Mouse (Mus musculus) neural tube, embryonic 12.5 days (tissue): ENCODE data around the gene Acer1. TPM values are rescaled to one million over a fixed set of nuclear protein-coding genes. Genes with fewer than 3 reads are reported as not detected.

ENCODE experiments used
- ATAC-seq: fragments of 200-750 bp; cut with Nextera tagmentation; 2 replicates; pipeline ENCODE4 v1.8.0; 2017; ENCODE audit warnings: low read depth, mild to moderate bottlenecking, moderate TSS enrichment, moderate library complexity; ENCODE audit not compliant: low FRiP score
- H3K27ac ChIP-seq: fragments of 300-500 bp; sonication (generic); 2 replicates; pipeline ENCODE4 v1.5.1; 2016
- H3K27me3 ChIP-seq: fragments of 300-500 bp; sonication (generic); replicated peaks from 2 replicates; pipeline ENCODE4 v1.6.1; 2016; ENCODE audit warnings: mild to moderate bottlenecking
- H3K36me3 ChIP-seq: fragments of 300-500 bp; sonication (generic); 2 replicates; pipeline ENCODE4 v1.6.1; 2016; ENCODE audit warnings: mild to moderate bottlenecking
- H3K4me1 ChIP-seq: fragments of 300-500 bp; sonication (generic); 2 replicates; pipeline ENCODE4 v1.6.1; 2016
- H3K4me2 ChIP-seq: fragments of 300-500 bp; sonication (generic); replicated peaks from 2 replicates; pipeline ENCODE4 v1.6.1; 2016; ENCODE audit warnings: mild to moderate bottlenecking
- H3K4me3 ChIP-seq: fragments of 300-500 bp; sonication (generic); 2 replicates; pipeline ENCODE4 v1.5.1; 2016
- H3K9ac ChIP-seq: fragments of 300-500 bp; sonication (generic); 2 replicates; pipeline ENCODE4 v1.6.1; 2016; ENCODE audit warnings: mild to moderate bottlenecking
- H3K9me3 ChIP-seq: fragments of 300-500 bp; sonication (generic); 2 replicates; pipeline ENCODE4 v1.6.1; 2016; ENCODE audit warnings: mild to moderate bottlenecking
- WGBS: fragments of 180-500 bp; shearing (Covaris S2); methylation state at CpG from one replicate; pipeline ENCODE4 v1.1.7; 2016; 5-methylcytosine and 5-hydroxymethylcytosine counted together
- polyA plus RNA-seq: library from polyadenylated mRNA; unstranded; fragments of >200 nt; fragmentation: Nextera tagmentation; extraction: Ambion mirVana; gene quantifications from 2 replicates; pipeline ENCODE4 v1.2.1, GENCODE M21; 2016

The Acer1 gene
- polyA plus RNA-seq, 1 experiment from 2014 or later, result not detected

DNA sequence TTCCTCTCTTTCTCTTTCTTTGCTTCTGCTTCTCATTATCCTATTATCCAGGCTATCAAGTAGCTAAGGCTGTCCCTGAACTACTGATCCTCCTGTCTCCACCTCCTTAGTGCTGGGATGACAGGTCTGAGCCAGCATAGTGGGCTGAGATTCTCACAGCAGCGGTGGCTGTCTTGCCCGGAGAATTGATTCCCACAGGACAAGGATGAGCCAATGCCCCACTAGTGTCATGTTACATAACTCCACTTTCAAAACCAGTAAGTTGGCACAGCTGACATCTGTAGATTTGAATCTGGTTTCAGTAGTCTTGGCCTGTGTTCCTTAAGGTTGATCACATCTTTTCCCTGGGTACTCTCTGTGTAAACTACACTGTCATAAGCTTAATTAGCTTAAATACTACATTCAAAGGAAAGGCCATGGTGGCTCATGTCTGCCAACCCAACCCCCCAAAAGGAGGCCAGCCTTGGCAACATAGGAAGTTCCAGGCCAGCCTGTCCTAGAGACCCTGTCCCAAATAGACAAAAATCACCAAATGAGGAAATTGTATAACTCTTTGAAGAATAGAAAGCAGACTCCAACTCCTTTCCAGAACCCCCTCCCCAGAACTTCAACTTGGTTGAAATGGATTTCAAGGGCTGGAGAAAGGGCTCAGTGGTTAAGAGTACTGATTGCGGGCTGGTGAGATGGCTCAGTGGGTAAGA lies 4.3 kb upstream of the Acer1 start:
- no peak overlapping the region for H3K27ac ChIP-seq
- 85% methylated on average over 3 of the region's 3 CpGs for WGBS
- H3K4me2 ChIP-seq, result no peak overlapping the region

DNA sequence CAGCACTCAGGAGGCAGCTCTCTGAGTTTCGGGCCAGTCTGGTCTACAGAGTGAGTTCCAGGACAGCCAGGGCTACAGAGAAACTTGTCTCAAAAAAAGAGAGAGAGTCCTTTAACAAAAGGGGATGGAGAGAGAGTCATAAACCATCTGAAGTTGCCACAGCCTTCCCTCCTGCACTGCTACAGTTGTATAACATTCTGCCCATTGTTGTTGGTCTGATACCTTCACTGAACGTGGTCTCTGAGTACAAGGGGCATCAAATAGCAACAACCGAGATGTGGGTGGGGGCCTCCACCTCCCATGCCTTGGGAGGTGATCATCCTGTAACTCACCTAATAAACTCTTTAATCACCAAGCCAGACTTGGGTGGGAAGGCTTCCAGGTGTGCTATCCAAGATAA lies 3.7 kb upstream of the Acer1 start:
- H3K4me3 ChIP-seq, result no peak overlapping the region
- no peaks in the 10 kb centered on the region for H3K27me3 ChIP-seq

More for the DNA sequence above, 4.3 kb upstream of the Acer1 start:
- no peak overlapping the region for H3K9ac ChIP-seq
- H3K4me1 ChIP-seq, result peaks cover 6% of the 10 kb centered on the region
- ATAC-seq, result no peak
- H3K27me3 ChIP-seq, result no peaks in the 10 kb centered on the region
- H3K36me3 ChIP-seq, result no peaks in the 10 kb centered on the region
- no peaks in the 10 kb centered on the region for H3K9me3 ChIP-seq
- no peak overlapping the region for H3K4me3 ChIP-seq

DNA sequence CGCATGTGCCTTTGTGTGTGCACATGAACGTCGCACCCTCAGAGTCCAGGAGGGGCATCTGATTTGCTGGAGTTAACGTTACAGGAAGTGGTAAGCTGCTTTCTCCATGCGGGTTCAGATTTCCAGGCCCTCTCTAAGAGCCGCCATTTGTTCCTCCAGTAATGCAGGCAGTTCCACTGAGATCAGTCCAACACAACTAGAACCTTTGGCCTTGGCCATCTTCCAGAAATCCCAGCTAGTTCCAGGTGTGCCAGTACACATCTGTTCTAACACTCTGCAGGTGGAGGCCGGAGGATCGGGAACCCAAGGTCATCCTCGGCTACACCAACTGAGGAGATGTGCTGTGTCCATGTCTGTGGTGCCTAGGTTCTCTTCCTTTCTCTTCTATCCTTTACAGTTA lies 3.0 kb upstream of the Acer1 start:
- Histone ChIP-seq H3K36me3 (no peaks in the 10 kb centered on the region), H3K4me3 (no peak overlapping the region), H3K27ac (no peak overlapping the region), H3K9me3 (no peaks in the 10 kb centered on the region), H3K4me2 (no peak overlapping the region), H3K9ac (no peak overlapping the region), H3K27me3 (no peaks in the 10 kb centered on the region), H3K4me1 (no peaks in the 10 kb centered on the region)
- WGBS, result 86% methylated on average over 9 of the region's 9 CpGs
- no peak for ATAC-seq

More for the DNA sequence above, 3.7 kb upstream of the Acer1 start:
- ATAC-seq, result no peak
- no peak overlapping the region for H3K9ac ChIP-seq
- 0 out of 2 replicates have a peak, but pooled peaks cover under 1% of the 10 kb centered on the region for H3K4me1 ChIP-seq
- no peak overlapping the region for H3K27ac ChIP-seq
- WGBS, result 59% methylated on average over 3 of the region's 3 CpGs
- H3K4me2 ChIP-seq, result no peak overlapping the region
- no peaks in the 10 kb centered on the region for H3K36me3 ChIP-seq
- H3K9me3 ChIP-seq, result no peaks in the 10 kb centered on the region

DNA sequence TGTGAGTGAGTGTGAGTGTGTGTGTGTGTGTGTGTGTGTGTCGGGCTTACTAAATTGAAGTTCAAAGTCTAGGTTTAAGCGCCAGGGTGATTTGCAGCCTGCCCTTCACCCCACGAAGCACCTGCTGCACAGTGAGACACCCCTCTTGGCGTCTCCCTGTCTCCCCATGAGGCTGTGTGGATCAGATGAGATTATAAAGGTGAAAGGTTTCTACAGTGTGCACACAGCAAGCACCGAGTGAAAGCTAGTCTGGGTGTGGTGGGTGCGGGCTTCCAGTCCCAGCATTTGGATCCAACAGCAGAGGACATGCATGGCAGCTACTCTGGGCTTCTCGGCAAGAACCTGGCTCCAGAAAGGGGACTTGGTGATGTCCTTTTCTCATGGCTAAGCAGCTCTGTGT lies 877 bp downstream of the Acer1 start:
- Histone ChIP-seq H3K4me3 (no peak overlapping the region), H3K9me3 (no peaks in the 10 kb centered on the region), H3K27me3 (no peaks in the 10 kb centered on the region), H3K36me3 (no peaks in the 10 kb centered on the region), H3K4me2 (no peak overlapping the region), H3K9ac (no peak overlapping the region), H3K4me1 (no peaks in the 10 kb centered on the region), H3K27ac (no peak overlapping the region)
- ATAC-seq, result no peak
- WGBS, result 79% methylated on average over 7 of the region's 7 CpGs

DNA sequence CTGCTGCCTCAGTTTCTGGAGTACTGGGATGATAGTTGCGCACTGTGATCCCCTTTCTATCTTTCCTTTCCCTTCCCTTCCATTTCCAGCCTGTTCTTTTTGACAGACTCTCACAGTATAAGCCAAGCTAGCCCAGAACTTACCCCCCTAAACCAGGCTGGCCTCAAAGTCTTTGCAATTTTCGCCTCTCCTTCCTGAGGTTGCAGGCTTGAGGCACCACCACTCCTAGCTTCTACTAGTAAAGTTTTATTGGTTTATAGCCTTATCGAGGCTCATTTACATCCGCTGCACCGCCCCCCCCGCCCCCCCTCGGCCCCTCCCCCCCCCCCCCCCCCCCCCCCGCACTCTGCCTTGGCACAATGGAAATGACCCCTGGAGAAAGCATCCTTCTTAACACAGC lies 2.4 kb downstream of the Acer1 start:
- Histone ChIP-seq H3K4me3 (no peak overlapping the region), H3K9ac (no peak overlapping the region)
- WGBS, result 21% methylated on average over 4 of the region's 8 CpGs

DNA sequence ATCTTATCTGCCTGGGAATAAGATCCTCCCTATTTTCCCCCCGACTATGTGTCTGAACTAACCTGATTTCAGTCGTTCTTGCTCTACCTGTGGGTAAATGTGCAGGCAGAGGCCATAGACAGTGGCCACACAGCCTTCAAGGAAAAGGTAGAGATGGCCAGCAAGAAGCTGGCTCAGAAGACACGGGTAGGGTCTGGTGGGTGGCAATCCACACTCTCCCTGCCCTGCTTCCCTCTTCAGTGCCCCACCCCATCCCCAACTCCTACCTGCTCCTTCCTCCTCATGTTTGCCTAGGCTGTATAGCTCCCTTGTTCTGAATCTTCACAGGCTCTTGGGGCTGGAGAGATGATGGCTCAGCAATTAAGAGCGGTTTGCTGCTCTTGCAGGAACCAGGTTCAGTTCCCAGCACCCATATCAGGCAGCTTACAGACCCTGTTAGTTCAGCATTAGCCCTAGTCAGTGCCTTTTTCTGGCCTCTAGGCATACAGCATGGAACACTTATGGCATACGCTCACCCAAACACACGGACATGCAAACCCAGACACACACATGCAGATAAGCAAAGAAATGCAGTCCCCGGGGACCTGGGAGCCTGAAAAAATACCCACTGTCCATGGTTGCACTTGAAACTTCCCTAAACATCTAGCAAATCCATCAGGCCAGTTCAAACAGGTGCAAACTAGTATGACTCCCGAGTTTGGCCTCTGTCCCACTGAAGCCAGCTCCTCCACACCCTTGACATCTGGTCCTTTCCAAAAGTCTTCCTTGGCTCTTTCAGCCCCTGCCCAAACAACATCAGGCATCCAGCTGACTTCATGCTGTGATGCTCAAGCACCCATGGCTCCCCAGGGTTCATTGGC lies 5.2 kb downstream of the Acer1 start:
- no peaks in the 10 kb centered on the region for H3K4me1 ChIP-seq
- WGBS, result 83% methylated on average over 8 of the region's 8 CpGs
- ATAC-seq, result no peak
- H3K4me3 ChIP-seq, result no peak overlapping the region
- no peaks in the 10 kb centered on the region for H3K36me3 ChIP-seq
- no peak overlapping the region for H3K27ac ChIP-seq
- no peak overlapping the region for H3K9ac ChIP-seq
- no peaks in the 10 kb centered on the region for H3K9me3 ChIP-seq
- H3K4me2 ChIP-seq, result no peak overlapping the region
- 0 out of 2 replicates have a peak, but pooled peaks cover 5% of the 10 kb centered on the region for H3K27me3 ChIP-seq

More for the DNA sequence above, 2.4 kb downstream of the Acer1 start:
- Histone ChIP-seq H3K4me2 (no peak overlapping the region), H3K9me3 (no peaks in the 10 kb centered on the region), H3K27ac (no peak overlapping the region), H3K36me3 (no peaks in the 10 kb centered on the region), H3K27me3 (0 out of 2 replicates have a peak, but pooled peaks cover 3% of the 10 kb centered on the region), H3K4me1 (no peaks in the 10 kb centered on the region)
- no peak for ATAC-seq

DNA sequence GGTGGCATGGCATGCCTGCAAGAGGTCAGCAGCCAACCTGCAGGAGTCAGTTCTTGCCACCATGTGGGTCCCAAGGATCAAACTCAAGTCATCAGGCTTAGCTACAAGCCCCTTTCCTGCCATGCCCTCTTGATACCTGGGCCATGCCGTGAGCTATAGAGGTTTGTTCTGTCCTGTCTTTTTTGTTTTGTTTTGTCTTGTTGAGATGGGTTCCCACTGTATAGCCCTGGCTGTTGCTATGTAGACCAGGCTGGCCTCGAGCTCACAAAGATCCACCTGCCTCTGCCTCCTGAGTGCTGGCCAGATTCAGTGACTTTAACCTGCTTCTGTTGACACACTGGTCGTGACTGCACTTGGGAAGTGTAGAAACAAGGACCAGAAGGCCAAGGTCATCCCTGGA lies 6.5 kb downstream of the Acer1 start:
- Histone ChIP-seq H3K4me1 (no peaks in the 10 kb centered on the region), H3K4me2 (no peak overlapping the region), H3K9me3 (no peaks in the 10 kb centered on the region), H3K27ac (no peak overlapping the region), H3K9ac (no peak overlapping the region), H3K27me3 (0 out of 2 replicates have a peak, but pooled peaks cover 5% of the 10 kb centered on the region), H3K36me3 (no peaks in the 10 kb centered on the region), H3K4me3 (no peak overlapping the region)
- no peak for ATAC-seq
- WGBS, result 76% methylated on average over 3 of the region's 3 CpGs

DNA sequence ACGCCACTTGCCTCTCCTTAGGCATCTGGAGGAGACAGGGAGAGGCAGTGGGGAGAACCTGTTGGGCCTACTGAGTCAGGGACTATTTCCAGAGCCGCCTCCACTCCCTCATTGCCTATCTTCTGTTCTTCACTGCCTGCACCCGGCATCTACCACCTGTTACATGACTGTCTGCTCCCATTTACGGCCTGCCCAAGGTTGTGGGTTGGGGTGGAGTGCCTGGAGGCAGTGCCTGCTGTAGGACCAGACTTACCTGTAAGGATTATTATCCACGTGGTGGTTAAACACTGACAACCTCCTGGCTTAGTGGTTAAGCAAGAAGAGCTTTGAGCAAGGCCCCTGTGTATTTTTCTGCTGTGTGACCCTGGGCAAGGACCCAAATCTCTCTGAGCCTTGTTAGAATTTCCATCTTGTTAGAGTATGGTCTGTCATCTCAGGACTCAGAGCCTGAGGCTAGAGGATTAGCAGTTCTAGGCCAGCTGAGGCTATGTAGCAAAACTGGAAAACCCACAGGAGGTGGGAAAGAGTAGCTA lies 7.2 kb downstream of the Acer1 start:
- H3K9ac ChIP-seq, result no peak overlapping the region
- no peak overlapping the region for H3K4me2 ChIP-seq
- WGBS, result 75% methylated on average over 5 of the region's 5 CpGs
- no peaks in the 10 kb centered on the region for H3K36me3 ChIP-seq
- H3K4me1 ChIP-seq, result no peaks in the 10 kb centered on the region
- 0 out of 2 replicates have a peak, but pooled peaks cover 5% of the 10 kb centered on the region for H3K27me3 ChIP-seq
- no peaks in the 10 kb centered on the region for H3K9me3 ChIP-seq
- no peak overlapping the region for H3K27ac ChIP-seq
- no peak overlapping the region for H3K4me3 ChIP-seq
- no peak for ATAC-seq

DNA sequence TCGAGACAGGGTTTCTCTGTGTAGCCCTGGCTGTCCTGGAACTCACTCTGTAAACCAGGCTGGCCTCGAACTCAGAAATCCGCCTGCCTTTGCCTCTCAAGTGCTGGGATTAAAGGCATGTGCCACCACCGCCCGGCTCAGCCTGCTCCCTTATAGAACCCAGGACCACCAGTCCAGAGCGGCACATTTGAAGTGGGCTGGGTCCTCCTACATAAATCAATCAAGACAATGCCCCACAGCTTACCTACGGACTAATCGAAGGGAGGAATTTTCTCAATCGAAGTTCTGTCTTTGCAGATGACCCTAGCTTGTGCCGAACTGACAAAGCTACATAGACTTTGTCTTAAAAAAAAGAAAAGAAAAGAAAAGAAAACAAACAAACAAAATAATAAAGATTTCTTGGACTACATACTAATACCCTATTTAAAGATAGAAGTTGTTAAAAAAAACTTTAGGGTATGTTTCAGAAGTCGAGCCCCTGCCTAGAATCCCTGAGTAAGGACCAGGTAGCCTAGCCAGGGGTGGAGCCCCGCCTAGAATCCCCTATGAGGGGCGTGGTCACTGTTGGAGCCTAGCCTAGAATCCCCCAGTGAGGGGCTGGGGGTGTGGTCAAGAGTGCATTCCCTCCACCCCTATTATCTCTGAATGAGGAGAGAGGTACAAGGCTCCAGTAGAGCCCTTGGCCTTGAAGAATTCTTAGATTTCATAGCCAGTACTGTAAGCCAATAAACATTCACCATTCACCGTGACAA lies 7.8 kb downstream of the Acer1 start:
- H3K27me3 ChIP-seq, result 0 out of 2 replicates have a peak, but pooled peaks cover 5% of the 10 kb centered on the region
- H3K4me3 ChIP-seq, result no peak overlapping the region
- no peaks in the 10 kb centered on the region for H3K9me3 ChIP-seq
- H3K4me1 ChIP-seq, result no peaks in the 10 kb centered on the region
- H3K36me3 ChIP-seq, result no peaks in the 10 kb centered on the region
- H3K9ac ChIP-seq, result no peak overlapping the region
- WGBS, result 68% methylated on average over 14 of the region's 14 CpGs
- no peak for ATAC-seq
- no peak overlapping the region for H3K4me2 ChIP-seq
- H3K27ac ChIP-seq, result no peak overlapping the region

DNA sequence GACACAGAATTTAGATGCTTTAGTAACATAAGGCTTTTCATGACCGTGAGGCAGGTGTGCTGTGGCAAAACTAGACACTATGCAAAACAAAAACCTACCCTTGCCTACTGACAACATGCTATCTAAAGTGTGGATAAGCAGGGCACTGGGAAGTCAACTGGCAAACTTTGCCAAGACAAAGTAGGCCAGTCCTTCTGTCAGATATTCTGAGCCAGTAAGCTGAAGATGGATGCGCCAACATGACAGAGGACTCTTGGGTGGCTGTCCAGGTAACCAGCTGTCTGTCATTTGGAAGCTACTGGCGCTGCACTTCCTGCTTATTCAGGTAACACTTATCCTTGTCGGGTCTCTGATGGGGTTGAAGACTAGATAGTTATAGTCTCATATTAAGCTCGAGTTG lies 11.8 kb downstream of the Acer1 start:
- Histone ChIP-seq H3K4me2 (no peak overlapping the region), H3K9ac (no peak overlapping the region), H3K36me3 (no peaks in the 10 kb centered on the region), H3K4me1 (no peaks in the 10 kb centered on the region), H3K4me3 (no peak overlapping the region), H3K27me3 (0 out of 2 replicates have a peak, but pooled peaks cover 5% of the 10 kb centered on the region), H3K9me3 (no peaks in the 10 kb centered on the region), H3K27ac (no peak overlapping the region)
- no peak for ATAC-seq
- 70% methylated on average over 5 of the region's 5 CpGs for WGBS

DNA sequence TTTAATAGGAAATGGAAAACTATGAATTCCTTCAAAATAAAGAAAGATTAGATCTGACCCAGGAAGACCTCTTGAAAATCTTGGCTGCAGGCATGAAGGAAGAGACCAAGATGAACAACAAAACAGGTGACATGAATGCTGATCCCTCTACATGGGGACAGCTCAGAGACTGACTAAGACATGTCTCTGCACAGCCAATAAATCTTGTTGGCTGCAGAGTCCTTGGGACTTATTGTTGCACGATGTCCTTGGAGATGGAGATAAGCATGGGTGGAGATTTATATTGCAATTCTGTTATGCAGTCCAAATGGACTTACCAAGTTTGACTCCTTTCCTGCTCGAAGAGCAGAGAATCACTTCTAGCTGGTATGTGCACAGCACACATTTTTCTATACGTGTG lies 12.6 kb downstream of the Acer1 start:
- WGBS, result 61% methylated on average over 3 of the region's 3 CpGs
- Histone ChIP-seq H3K36me3 (no peaks in the 10 kb centered on the region), H3K4me3 (no peak overlapping the region), H3K9me3 (no peaks in the 10 kb centered on the region), H3K4me1 (no peaks in the 10 kb centered on the region), H3K27me3 (no peaks in the 10 kb centered on the region), H3K4me2 (no peak overlapping the region), H3K27ac (no peak overlapping the region), H3K9ac (no peak overlapping the region)
- ATAC-seq, result no peak

DNA sequence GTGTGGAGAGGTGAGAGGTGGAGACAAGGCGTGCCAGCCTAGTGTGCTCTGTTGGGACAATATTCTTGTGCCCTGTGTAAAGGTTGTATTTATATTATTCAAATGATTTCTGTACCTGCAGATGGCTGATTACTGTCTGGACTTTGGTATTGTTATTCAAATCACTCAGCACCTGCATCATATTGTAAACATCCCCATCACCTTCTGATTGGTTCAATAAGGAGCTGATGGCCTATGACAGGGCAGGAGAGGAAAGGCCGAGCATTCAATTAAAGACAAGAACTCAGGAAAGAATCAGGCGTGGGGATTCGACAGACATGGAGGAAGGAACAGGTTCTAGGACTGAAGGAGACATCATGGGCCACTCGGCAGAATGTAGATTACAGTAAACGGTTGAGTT lies 18.3 kb downstream of the Acer1 start:
- Histone ChIP-seq H3K9me3 (no peaks in the 10 kb centered on the region), H3K27me3 (no peaks in the 10 kb centered on the region), H3K4me1 (no peaks in the 10 kb centered on the region), H3K36me3 (no peaks in the 10 kb centered on the region), H3K27ac (no peak overlapping the region), H3K9ac (no peak overlapping the region), H3K4me3 (no peak overlapping the region), H3K4me2 (no peak overlapping the region)
- ATAC-seq, result no peak
- 78% methylated on average over 6 of the region's 6 CpGs for WGBS
